Mouse (Mus musculus) embryonic fibroblast, embryonic 13.5 days (primary cell): ENCODE measurements around the gene Celf5.

ENCODE experiments used
- CTCF ChIP-seq: IDR thresholded peaks from 2 replicates; pipeline ENCODE4 v1.5.1; 2011; ENCODE audit warnings: mild to moderate bottlenecking, control low read depth, low read length, moderate library complexity, borderline replicate concordance; ENCODE audit not compliant: insufficient read depth
- POLR2A ChIP-seq: IDR thresholded peaks from 2 replicates; pipeline ENCODE4 v1.6.1; 2011; ENCODE audit warnings: low read depth, mild to moderate bottlenecking, control low read depth, low read length, moderate library complexity

DNA sequence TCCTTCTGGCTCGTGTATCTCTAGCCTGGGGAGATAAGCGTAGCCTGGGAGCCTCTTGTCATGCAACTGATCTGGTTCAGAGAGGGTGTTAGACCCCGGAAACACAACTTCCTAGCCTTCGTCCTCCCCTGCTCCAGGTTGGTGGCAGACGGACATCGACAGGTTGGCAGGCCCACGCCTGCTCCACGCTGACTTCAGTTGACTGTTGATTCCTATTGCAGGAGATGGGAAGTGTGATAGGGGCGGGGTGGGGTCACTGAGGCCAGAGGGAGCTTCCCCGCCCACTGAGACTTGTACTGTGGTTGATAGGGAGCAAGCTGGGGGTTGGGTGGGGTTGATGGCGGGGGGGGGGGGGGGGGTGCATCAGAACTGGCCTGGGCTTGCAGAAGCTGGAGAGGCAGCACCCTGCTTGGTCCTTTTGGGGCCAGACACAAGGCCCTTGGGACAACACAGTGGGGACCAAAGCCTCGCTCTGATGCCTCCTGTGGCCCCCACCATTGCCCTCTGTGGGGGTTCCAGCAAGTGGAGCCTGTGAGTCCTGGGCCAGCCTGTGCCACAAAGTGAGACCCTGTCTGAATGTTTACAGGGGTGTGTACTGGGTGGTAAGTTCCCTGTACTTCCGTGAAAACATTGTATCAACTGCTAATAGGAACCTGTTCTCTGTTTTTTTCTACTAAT lies 42.6 kb upstream of the Celf5 start:
- TF ChIP-seq CTCF: no peak
- no peak for TF ChIP-seq POLR2A
